Mouse (Mus musculus) induced T-regulatory cell, adult 2 months (primary cell): ENCODE measurements around the gene Smyd3.

Experiments
- DNase-seq: peaks from one replicate; pipeline ENCODE4 v3.0.0-alpha.2; 2012; ENCODE audit warnings: low read depth

Gene Smyd3

DNA sequence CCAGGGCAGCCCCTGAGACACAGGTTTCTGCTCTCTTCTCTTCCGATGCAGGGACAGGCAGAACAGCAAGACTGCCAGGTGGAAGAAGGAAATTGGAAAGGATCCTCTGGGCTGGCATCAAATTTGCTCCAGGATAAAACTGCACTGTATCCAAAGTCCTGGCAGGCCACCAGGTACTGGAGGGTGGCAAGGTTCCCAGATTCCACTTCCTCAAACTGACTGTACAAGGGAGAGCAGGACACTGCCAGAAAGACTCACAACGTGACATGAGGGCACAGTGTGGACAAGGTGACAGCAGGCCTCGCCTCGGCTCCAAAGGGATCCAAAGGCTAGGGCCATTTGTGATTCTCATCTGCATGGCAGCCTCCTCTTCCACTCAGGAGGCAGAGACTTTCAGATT lies 505.6 kb downstream of the Smyd3 start:
- DNase-seq = no peak

- no peak for DNase-seq
Observed at GRCm38 (mm10) chr1:179010756-179011155, 507.1 kb downstream of the Smyd3 start.

GRCm38 (mm10) chr1:179009911-179010310 lies 507.9 kb downstream of the Smyd3 start:
- no peak for DNase-seq

DNA sequence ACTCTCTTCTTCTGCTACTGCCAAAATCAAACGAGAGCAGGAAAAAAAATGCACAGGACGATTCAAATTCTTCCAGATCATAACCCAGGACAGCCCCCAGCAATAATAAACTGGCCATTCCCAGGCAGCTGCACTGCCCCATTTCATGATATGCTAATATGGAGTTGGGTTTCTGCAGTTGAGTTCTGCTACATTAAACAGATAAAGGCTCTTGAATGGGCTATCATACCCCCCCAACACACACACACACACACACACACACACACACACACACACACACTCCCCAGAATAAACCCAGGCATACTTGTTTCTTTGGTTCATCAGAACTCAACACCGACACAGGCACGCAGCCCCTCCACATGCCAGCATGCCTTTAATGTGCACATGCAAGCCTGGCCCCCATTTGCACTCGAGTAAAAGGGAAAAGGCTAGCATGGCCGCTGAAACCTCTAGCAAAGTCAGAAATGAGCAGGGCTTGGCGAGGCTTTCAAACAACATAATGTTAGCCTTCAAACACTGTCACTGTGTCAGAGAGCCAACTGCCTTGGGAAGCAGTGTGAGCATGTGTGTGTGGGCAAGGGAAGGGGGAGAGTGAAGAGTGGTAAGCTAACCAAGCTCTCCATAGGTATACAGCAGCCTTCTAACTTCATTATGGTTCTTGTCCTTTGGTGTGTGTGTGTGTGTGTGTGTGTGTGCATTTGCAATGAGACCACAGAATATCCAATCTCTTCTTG lies 513.5 kb downstream of the Smyd3 start:
- DNase-seq = no peak

DNA sequence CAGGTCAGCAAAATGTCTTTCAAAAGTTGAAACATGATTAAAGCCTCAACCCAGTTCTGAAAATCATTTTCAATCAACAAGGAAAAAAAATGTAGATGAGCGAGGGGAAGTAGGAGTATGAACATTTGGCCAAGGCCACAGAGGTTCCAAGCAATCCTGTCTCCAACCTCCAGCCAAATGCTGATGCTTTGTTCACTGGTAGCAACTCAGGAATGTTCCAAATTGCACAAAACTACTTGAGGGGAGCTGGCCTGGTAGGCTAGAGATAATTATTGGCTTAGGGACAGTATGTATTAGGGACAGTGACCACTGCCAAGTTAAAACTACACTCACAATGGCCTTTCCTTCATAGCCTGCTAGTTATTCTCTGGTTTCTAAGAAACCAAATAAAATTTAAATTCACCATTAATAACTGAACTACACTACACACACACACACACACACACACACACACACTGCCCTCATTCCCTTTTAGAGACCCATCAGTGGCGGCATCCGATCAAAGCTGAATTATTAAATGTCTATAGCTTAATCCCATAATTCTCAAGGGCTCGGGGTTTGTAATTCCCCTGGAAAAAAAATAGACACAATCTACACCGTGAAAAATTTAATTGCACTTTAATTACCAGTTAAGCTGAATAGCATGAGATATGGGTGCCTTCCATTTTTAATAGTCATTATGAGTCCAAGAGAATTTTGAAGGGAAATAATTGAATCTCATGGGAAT lies 514.3 kb downstream of the Smyd3 start:
- DNase-seq = no peak

GRCm38 (mm10) chr1:178999876-179000528 lies 517.8 kb downstream of the Smyd3 start:
- no peak for DNase-seq

DNA sequence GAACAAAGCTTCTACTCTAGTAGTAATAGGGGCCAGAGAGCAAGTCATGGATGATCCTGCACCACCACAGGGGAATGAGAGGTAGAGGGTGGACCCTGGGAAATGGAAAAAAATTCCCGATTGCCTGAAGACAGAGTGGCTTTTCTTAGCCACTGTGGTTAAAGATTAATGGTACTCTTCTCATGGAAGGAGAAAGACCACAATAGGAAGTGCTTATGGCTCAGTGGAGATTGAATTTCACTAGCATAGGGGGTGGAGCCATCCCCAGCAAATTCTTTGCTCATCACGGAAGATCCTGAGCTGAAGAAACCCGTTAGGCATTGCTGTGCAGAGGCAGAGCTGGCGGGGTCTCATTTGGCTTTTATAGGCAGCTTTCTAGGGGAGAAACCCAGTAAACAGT lies 520.0 kb downstream of the Smyd3 start:
- no peak for DNase-seq

- no peak for DNase-seq
Observed at GRCm38 (mm10) chr1:178994263-178994662, 523.6 kb downstream of the Smyd3 start.

DNA sequence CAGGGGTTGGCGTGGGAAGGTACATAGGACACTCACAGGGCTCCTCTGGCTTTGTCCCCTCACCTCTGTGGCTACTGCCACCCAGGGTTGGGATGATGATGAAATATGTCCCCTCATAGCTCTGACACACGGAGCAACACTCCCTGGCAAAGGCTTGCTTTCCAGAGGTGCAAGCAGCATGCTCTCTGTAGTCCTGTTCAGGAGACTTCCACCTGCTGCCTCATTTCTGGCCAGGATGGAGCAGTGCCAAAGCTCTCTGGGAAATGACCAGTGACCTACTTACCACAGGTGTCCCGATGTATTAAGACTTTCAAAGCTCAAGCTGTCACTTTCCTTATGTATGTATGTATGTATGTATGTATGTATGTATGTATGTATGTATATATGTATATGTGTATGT lies 525.3 kb downstream of the Smyd3 start:
- no peak for DNase-seq

GRCm38 (mm10) chr1:178991470-178991869 lies 526.4 kb downstream of the Smyd3 start:
- no peak for DNase-seq

- no peak for DNase-seq
Observed at GRCm38 (mm10) chr1:178991045-178991444, 526.8 kb downstream of the Smyd3 start.

DNA sequence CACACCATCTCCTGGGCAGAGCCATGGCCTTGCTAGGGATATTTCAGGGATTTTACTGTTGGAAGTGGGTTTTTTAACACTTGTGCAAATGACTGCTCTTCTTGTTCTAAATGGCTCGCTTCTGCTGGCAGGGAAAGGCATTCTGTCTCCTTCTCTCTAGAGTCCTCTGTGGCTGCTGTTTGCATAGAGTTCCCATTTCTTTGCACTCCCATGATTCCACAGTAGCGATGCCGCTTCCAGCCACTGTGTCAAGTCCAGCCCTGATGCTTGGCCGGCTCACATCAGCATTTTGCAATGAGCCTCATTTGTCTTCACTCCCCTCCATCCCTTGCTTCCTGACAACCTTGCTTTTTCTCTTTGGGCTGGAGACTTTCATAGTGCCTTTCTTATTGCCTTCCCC lies 528.4 kb downstream of the Smyd3 start:
- DNase-seq = no peak

DNA sequence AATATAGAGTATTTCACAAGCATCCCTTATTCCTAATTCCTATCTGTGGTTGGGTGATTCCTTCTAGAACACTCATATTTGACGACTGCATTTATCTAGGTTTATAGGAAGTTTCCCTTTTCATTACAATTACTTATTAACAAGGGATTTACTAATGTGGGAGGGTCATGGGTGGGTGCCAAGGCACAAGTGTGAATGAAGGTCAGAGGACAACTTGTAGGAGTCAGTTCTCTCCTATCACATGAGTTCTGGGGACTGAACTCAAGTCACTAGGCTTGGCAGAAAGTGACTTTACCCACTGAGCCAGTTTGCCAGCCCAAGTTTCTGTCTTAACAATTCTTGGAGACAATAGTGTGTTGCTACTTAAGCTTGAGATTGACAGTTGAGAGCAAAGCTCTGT lies 529.7 kb downstream of the Smyd3 start:
- DNase-seq = no peak

- no peak for DNase-seq
Observed at GRCm38 (mm10) chr1:178981641-178982040, 536.2 kb downstream of the Smyd3 start.

- DNase-seq = no peak
Observed at GRCm38 (mm10) chr1:178980185-178980584, 537.7 kb downstream of the Smyd3 start.

DNA sequence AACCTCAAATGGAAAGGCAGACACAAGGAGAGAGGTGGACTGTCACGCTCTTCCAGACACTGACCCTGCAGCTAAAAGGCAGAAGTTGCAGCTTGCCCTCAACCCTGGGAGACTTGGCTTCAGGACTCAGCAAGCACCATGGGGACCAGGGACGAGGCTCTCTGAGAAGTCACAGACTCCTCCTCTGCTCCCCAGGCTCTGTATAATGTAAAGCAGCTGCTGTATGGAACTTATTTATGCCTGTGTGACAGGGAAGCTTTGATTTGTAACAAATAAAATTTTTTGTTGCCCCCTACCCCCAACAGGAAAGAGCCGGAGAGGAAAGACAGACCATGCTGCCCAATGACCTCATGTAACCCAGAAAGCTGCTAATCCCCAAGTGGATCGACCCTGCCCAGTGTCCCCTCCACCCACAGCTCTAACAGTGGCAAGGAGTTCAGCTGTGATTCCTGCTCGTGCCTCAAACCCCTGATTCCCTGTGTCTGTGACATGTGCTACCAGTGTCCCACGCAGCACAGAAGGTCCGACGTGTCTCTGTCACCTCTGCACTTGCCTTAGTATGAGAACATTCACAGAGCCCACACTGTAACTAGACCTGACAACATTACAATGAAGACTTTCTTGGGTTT lies 539.1 kb downstream of the Smyd3 start:
- DNase-seq = no peak

DNA sequence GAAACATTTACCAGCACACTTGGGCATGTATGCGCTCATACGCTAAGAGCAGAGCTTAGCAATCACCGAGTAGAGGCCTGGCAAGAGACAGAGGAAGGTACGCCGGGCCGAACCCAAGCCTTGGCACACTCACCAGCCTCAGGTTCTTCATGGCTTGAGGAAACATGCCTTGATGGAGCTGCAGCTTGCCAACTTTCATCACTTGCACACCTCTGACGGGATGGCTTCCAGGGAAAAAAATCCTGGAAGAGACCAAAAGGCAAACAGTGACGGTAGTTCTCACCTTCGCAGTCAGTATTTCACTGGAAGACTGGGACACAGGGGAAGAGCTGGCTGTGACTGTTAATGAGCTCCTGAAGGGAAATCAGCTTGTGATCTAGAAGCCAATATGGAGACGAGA lies 545.8 kb downstream of the Smyd3 start:
- DNase-seq = no peak

DNA sequence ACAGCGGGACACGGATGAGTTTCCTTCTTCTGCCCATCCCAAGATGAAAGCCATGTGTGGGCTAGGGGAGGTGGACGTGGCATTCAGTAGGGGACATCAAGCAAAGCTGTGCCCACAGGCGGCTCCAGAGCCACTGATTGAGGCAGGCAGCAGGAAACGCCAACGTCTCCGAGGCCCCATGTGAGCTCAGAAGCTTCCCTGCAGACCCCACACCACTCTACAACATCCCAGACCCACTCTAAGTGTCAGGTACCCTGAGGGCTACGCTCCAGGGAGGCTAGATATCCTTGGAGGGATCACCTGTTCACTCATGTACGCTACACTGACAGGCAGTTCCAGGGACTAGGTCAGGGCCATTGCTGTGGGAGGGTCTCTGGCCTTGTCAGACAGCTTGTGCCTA lies 556.2 kb downstream of the Smyd3 start:
- DNase-seq = no peak

- peak; percentile 59 for DNase-seq
Observed at GRCm38 (mm10) chr1:178960015-178960559, 557.8 kb downstream of the Smyd3 start.

GRCm38 (mm10) chr1:178958641-178959040 lies 559.2 kb downstream of the Smyd3 start:
- no peak for DNase-seq

DNA sequence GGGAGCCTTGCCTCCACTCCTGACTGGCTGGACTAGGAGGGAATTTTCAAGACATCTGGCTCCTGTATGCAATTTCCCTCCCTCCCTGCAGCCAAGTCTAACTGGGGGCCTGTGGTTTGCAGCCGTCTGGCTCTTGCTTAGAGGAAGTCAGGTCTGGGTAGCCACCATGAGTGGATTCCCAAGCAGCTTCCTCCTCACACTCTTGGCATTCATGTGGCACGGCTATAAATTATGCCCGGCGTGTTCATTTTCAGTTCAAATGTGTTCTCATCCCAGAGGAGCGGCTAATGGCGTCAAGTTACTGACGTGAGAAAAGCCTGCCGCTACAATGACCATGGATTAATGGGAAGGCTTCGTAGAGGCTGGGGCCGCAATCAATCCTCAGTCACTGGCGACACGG lies 564.9 kb downstream of the Smyd3 start:
- no peak for DNase-seq

GRCm38 (mm10) chr1:178942251-178942963 lies 575.4 kb downstream of the Smyd3 start:
- DNase-seq = no peak
